Mouse (Mus musculus) kidney, embryonic 16.5 days (tissue): ENCODE results near the gene Pdss1. TPM values are rescaled to one million over a fixed set of nuclear protein-coding genes. Genes with fewer than 3 reads are reported as not detected.

Source experiments
- ATAC-seq: fragments of 200-750 bp; cut with Nextera tagmentation; 2 replicates; pipeline ENCODE4 v1.8.0; 2017; ENCODE audit warnings: moderate TSS enrichment; ENCODE audit not compliant: low FRiP score, low TSS enrichment
- H3K27ac ChIP-seq: fragments of 300-500 bp; sonication (generic); 2 replicates; pipeline ENCODE4 v1.5.1; 2014; ENCODE audit warnings: low read length
- H3K27me3 ChIP-seq: fragments of 300-500 bp; sonication (generic); 2 replicates; pipeline ENCODE4 v1.6.1; 2014; ENCODE audit warnings: low read length, control low read depth, mixed read lengths; ENCODE audit not compliant: insufficient read depth
- H3K36me3 ChIP-seq: fragments of 300-500 bp; sonication (generic); 2 replicates; pipeline ENCODE4 v1.6.1; 2014; ENCODE audit warnings: low read length, control low read depth, mixed read lengths; ENCODE audit not compliant: insufficient read depth
- H3K4me1 ChIP-seq: fragments of 300-500 bp; sonication (generic); 2 replicates; pipeline ENCODE4 v1.6.1; 2014; ENCODE audit warnings: low read length, control low read depth, mixed read lengths; ENCODE audit not compliant: insufficient read depth
- H3K4me2 ChIP-seq: fragments of 300-500 bp; sonication (generic); replicated peaks from 2 replicates; pipeline ENCODE4 v1.6.1; 2014; ENCODE audit warnings: low read depth, low read length
- H3K4me3 ChIP-seq: fragments of 300-500 bp; sonication (generic); 2 replicates; pipeline ENCODE4 v1.5.1; 2014; ENCODE audit warnings: mild to moderate bottlenecking, low read length
- H3K9ac ChIP-seq: fragments of 300-500 bp; sonication (generic); replicated peaks from 2 replicates; pipeline ENCODE4 v1.6.1; 2014; ENCODE audit warnings: low read length
- H3K9me3 ChIP-seq: fragments of 300-500 bp; sonication (generic); 2 replicates; pipeline ENCODE4 v1.6.1; 2016; ENCODE audit warnings: low read length, control low read depth
- WGBS: fragments of 180-500 bp; shearing (Covaris S2); extraction: QIAGEN DNeasy Blood & Tissue Kit; methylation state at CpG from one replicate; pipeline ENCODE4 v1.1.7; 2014; 5-methylcytosine and 5-hydroxymethylcytosine counted together
- polyA plus RNA-seq: library from polyadenylated mRNA; unstranded; fragments of >200 nt; fragmentation: Nextera tagmentation; extraction: Ambion mirVana; gene quantifications from 2 replicates; pipeline ENCODE4 v1.2.1, GENCODE M21; 2015

The Pdss1 gene
- polyA plus RNA-seq, 1 experiment from 2014 or later, result 26.2 TPM

DNA sequence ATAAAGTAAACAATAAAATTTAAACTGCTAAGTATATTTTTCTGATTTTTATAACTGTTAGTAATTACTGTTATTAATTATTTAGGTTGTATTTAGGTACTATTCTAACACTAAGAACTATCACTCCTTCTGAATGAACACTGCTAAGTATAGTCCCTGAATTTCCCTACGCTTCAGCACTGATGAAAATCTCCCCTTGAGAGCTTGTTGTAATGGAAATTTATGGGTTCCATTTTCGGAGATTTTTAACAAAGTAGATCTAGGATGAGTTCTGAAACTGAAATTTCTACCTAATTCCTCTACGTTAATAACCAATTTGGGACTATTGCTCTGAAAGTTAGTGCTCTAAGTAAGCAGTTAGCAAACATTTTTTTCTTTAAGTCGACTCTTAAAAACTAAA is 59.0 kb downstream of the Pdss1 start:
- Histone ChIP-seq H3K27me3 (no peaks in the 10 kb centered on the region), H3K9me3 (no peaks in the 10 kb centered on the region), H3K4me2 (no peak overlapping the region), H3K9ac (no peak overlapping the region), H3K4me3 (no peak overlapping the region), H3K4me1 (0 out of 2 replicates have a peak, but pooled peaks cover 2% of the 10 kb centered on the region), H3K27ac (no peak overlapping the region), H3K36me3 (no peaks in the 10 kb centered on the region)
- ATAC-seq, result no peak
- 81% methylated on average over 4 of the region's 4 CpGs for WGBS

DNA sequence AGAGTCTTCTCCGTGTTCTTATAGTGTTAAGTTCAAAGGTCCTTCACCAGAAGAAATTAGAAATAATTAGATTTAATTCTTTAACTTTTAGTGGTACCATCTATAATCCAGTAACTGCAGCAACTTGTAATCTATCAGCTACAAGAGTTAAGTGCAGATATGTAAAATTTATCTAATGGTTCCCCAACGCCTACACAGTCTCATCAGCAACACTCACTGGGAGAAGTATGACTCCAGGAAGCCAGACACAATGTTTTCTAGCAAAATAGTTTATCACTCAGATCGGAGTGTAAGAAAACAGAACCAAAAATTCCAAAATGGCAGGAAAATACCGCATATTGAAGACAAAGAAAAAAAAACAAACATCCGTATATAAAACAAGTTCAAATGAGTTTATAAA is 60.6 kb downstream of the Pdss1 start:
- ATAC-seq, result no peak

DNA sequence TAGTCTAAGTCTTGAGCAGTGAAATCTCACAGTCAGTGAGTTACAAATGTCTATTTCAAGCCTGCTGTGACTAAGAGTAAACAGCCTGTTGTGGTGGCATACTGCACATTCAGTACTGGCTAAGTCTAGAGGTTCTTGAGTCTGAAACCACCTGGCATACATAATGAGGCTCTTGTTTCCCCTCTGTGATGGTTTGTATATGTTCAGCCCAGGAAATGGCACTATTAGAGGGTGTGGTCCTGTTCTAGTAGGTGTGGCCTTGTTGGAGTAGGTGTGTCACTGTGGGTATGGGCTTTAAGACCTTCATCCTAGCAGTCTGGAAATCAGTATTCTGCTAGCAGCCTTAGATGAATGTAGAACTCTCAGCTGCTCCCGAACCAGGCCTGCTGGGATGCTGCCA is 62.1 kb downstream of the Pdss1 start:
- H3K4me3 ChIP-seq, result no peak overlapping the region
- no peaks in the 10 kb centered on the region for H3K4me1 ChIP-seq
- 0 out of 2 replicates have a peak, but pooled peaks cover 4% of the 10 kb centered on the region for H3K36me3 ChIP-seq
- no peak overlapping the region for H3K27ac ChIP-seq
- no peak for ATAC-seq
- H3K9me3 ChIP-seq, result no peaks in the 10 kb centered on the region
- 92% methylated on average over 1 of the region's 1 CpGs for WGBS
- no peak overlapping the region for H3K4me2 ChIP-seq
- no peaks in the 10 kb centered on the region for H3K27me3 ChIP-seq
- no peak overlapping the region for H3K9ac ChIP-seq

More for the DNA sequence above, 60.6 kb downstream of the Pdss1 start:
- no peak overlapping the region for H3K4me2 ChIP-seq
- H3K4me3 ChIP-seq, result no peak overlapping the region
- no peaks in the 10 kb centered on the region for H3K4me1 ChIP-seq
- H3K9ac ChIP-seq, result no peak overlapping the region
- H3K36me3 ChIP-seq, result no peaks in the 10 kb centered on the region
- no peaks in the 10 kb centered on the region for H3K9me3 ChIP-seq
- H3K27me3 ChIP-seq, result no peaks in the 10 kb centered on the region
- WGBS, result 86% methylated on average over 5 of the region's 5 CpGs
- no peak overlapping the region for H3K27ac ChIP-seq

DNA sequence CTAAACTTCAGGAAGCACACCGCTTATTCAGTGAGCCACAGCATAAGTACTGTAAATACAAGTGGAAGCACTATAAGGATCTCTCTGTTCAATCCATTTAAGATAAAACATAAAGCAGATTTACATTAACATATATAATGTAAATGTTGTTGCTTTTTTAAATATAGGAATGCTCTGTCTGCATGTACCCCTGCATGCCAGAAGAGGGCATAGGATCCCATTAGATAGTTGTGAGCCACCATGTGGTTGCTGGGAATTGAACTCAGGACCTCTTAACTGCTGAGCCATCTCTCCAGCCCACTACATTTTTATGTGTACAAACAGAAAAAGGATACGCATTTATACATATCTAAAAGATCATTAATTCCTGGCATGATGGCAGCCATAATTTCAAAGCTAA is 66.4 kb downstream of the Pdss1 start:
- ATAC-seq, result no peak

DNA sequence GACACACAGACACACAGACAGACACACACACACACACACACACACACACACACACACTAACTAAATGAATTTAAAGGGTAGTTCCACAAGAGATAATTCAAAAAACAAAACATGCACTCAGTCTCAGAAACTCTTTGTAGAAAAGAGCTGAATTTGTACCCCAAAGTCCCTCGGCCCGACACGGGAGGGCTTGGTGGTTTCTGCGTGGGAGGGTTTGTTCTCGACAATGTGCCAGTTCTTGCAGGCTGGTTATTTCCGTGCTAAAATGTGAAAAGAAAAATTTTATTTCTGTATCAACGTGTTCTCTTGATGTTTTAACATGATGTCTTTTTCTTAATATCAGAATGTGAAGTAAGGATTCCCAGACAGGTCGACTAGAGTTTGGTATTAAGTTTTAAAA is 66.9 kb downstream of the Pdss1 start:
- Histone ChIP-seq H3K4me2 (no peak overlapping the region), H3K9me3 (no peaks in the 10 kb centered on the region), H3K27me3 (no peaks in the 10 kb centered on the region), H3K4me3 (no peak overlapping the region), H3K4me1 (no peaks in the 10 kb centered on the region), H3K27ac (no peak overlapping the region), H3K9ac (no peak overlapping the region), H3K36me3 (0 out of 2 replicates have a peak, but pooled peaks cover 4% of the 10 kb centered on the region)
- WGBS, result 83% methylated on average over 8 of the region's 8 CpGs
- ATAC-seq, result no peak

More for the DNA sequence above, 66.4 kb downstream of the Pdss1 start:
- WGBS, result 100% methylated on average over 2 of the region's 2 CpGs
- Histone ChIP-seq H3K27me3 (no peaks in the 10 kb centered on the region), H3K36me3 (0 out of 2 replicates have a peak, but pooled peaks cover 4% of the 10 kb centered on the region), H3K9ac (no peak overlapping the region), H3K9me3 (no peaks in the 10 kb centered on the region), H3K27ac (no peak overlapping the region), H3K4me2 (no peak overlapping the region), H3K4me3 (no peak overlapping the region), H3K4me1 (no peaks in the 10 kb centered on the region)

DNA sequence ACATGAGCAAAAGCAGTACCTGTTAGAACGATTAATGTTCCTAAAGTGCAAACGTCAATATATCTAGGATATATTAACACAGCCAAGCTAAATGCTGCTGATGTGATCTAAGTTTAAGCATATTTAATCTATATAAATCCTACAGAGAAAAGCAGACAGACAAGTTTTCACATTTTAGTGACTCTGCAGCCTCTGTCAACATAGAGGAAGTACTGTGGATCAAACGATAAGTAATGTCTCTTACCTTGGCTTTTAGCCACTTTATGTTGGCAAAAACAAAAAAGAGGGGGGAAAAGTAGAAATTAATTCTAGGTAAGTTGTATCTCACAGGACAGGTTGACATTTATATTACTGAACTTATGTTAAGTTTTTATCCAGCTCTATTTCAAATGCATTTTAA is 67.6 kb downstream of the Pdss1 start:
- 68% methylated on average over 3 of the region's 3 CpGs for WGBS
- H3K27ac ChIP-seq, result no peak overlapping the region

DNA sequence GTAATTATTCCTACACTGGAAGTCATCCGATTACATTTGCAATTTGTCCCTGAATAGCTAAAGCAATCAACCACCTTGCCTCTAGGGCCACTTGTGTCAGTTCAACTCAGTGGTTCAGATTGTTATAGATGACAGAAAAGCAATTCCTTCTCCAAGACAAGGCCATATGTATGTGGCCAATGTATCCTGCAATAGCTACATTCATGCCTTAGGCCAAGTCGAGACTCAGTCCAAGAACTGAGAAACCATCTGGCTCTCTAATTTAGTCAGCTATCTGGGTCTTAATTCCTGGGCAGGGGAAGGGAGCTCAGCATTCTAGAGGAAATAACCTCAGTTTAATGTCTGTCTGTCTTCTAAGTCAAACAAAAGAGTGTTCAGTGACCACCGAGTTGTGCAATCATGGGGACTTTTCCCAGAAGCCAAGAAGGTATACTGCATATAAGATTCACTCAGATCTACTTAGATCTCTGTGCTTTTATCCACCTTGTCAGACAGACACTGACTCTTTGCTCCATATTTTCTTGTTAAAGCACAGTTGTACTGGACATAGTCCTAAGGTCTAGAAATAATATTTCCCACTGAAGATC is 82.2 kb downstream of the Pdss1 start:
- H3K9ac ChIP-seq, result no peak overlapping the region
- H3K4me2 ChIP-seq, result no peak overlapping the region
- WGBS, result 65% methylated on average over 3 of the region's 3 CpGs
- no peak overlapping the region for H3K4me3 ChIP-seq
- no peak overlapping the region for H3K27ac ChIP-seq
- no peaks in the 10 kb centered on the region for H3K36me3 ChIP-seq
- 0 out of 2 replicates have a peak, but pooled peaks cover 4% of the 10 kb centered on the region for H3K4me1 ChIP-seq
- no peak for ATAC-seq
- H3K27me3 ChIP-seq, result no peaks in the 10 kb centered on the region
- no peaks in the 10 kb centered on the region for H3K9me3 ChIP-seq

More for the DNA sequence above, 67.6 kb downstream of the Pdss1 start:
- no peaks in the 10 kb centered on the region for H3K4me1 ChIP-seq
- H3K4me2 ChIP-seq, result no peak overlapping the region
- ATAC-seq, result no peak
- 0 out of 2 replicates have a peak, but pooled peaks cover 4% of the 10 kb centered on the region for H3K36me3 ChIP-seq
- no peaks in the 10 kb centered on the region for H3K9me3 ChIP-seq
- no peak overlapping the region for H3K9ac ChIP-seq
- no peaks in the 10 kb centered on the region for H3K27me3 ChIP-seq
- no peak overlapping the region for H3K4me3 ChIP-seq

DNA sequence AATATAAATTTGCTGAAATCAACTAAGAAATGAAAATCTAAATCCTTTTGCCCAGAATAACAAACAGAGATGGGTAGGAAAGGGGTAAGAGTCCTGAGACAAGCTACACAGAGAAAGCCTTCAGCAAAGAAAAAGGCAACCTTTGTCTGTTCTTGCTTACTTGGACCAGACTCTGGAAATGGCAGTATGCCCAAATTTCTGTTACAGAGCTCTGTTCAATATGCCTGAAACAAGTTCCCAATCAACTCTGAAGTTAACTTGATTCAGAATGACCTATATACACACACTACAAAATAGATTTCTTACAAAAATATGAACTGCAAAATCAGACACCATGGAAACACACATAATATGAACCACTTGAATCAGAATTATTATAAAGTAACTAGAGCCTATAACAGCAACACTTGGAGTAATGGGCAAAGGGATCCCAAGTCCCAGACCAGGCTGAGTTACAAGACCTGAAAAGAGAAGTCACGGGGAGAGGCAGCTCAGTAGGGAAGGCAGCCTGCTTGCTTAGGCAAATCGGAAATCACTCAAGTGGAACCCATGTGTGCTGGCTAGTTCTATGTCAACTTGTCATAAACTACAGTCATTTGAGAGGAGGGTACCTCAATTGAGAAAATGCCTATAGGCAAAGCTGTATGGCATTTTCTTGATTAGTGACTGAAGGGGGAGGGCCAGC is 90.8 kb downstream of the Pdss1 start:
- no peak overlapping the region for H3K9ac ChIP-seq
- 38% methylated on average over 2 of the region's 2 CpGs for WGBS
- no peaks in the 10 kb centered on the region for H3K36me3 ChIP-seq
- H3K4me1 ChIP-seq, result no peaks in the 10 kb centered on the region
- no peaks in the 10 kb centered on the region for H3K27me3 ChIP-seq
- H3K27ac ChIP-seq, result no peak overlapping the region
- no peak for ATAC-seq
- H3K4me3 ChIP-seq, result no peak overlapping the region
- H3K9me3 ChIP-seq, result no peaks in the 10 kb centered on the region
- H3K4me2 ChIP-seq, result no peak overlapping the region
